Mouse (Mus musculus): ENCODE results near the gene Arhgef1.

DNA sequence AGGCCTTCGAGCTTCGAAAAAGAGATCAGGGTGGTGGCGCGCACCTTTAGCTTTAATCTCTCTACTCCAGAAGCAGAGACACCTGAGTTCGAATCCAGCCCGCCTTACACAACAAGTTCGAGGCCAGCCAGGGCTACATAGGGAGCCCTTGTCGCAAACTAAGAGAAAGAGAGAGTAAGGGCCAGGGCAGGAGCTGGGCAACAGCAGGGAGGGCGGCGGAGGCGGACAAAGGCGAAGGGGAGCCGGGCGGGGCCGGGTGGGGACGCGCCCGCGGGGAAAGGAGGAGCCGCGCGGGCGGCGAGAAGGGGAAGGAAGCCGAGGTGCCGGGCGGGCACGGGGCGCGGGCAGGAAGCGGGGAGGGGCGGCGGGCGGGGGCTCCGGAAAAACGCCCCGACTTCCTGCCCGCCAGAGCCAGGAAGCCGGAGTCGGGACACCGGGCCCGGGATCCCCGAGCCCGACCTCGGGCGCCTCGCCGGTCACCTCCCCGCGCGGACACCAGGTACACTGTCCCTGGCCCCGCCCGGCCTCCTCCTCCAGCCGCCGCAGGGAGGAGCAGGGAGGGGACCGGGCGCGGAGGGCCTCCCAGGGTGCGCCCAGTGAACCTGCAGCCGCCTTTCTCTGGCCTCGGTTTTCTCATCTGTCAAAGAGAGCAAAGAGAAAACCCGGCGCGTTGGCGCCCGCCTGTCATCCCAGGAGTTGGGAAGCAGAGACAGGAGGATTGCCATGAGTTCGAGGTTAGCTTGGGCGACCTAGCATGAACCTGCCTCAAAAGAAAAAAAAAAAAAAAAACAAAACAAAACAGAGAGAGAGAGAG lies at the start of gene Arhgef1:
- no peak for TF ChIP-seq CTCF (IDR thresholded peaks at IDR 0.05; ENCODE audit: borderline replicate concordance, insufficient read depth, low read length)
- peak; percentile 39 for TF ChIP-seq POLR2A (IDR thresholded peaks at IDR 0.05; ENCODE audit: low read depth, low read length)

Measured in embryonic fibroblast, embryonic 13.5 days (primary cell).